Mouse (Mus musculus): ENCODE results near the gene Tmem53. TPM values are rescaled to one million over a fixed set of nuclear protein-coding genes. Genes with fewer than 3 reads are reported as not detected.
"Not testable (repeated sequence)": the region's sequence is repeated elsewhere in the genome, so short reads cannot be mapped to it uniquely, and the experiment has no call there.

The Tmem53 gene
- total and polyA plus RNA-seq, 2 experiments = 32.1 to 110 TPM

DNA sequence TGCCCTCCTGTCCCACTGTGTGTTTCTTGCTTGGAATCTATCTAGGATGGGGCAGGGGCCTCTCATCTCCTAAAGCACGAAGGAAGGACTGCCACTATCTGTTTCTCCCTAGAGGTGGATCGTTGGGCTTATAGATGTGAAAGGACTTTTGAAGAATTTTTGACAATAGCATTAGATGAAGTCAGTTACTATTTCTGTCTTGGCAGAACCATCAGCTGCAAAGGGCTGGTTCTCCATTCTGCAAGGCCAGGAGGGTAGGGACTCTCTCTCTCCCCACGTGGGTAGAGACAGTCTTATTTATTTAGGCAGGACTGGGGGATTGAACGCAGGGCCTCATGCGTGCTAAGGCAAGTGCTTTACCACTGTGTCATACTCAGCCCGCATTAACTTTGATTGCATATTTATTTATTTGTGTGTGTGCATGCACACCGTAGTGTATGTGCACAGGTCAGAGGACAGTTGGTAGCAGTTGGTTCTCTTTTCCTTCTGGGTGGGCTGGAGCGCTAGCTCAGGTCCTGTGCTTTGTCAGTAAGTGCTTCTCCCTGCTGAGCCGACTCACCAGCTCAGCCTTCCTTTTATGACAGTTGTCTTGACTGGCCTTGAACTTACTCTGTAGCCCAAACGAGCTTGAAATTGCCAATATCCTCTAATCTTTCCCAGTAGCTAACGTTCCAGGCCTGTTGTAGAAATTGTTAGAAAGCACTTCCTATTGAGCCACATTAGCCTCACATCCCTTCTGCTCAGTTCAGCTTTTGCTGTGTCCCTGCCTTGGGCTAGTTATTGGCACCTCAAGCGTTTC, 1.7 kb downstream of the Tmem53 start:
- Histone ChIP-seq H3K27ac (replicated peaks; ENCODE audit: insufficient read depth, low read depth, low read length) (no peak overlapping the region), H3K36me3 (ENCODE audit: control insufficient read depth, insufficient read depth, low read length) (no peaks in the 10 kb centered on the region), H3K27me3 (ENCODE audit: control insufficient read depth, insufficient read depth, low read length) (no peaks in the 10 kb centered on the region), H3K4me3 (ENCODE audit: insufficient read depth, low read depth, low read length) (no peak overlapping the region), H3K4me1 (ENCODE audit: control insufficient read depth, insufficient read depth, low read length) (peaks cover 17% of the 10 kb centered on the region), H3K79me2 (ENCODE audit: control insufficient read depth, insufficient read depth, low read length) (peaks cover 6% of the 10 kb centered on the region; the same call in 1 of the 2 replicates), H3K9ac (ENCODE audit: low read depth, low read length) (no peak overlapping the region)
- WGBS = 23% methylated on average over 12 of the region's 12 CpGs
- TF ChIP-seq POLR2A (IDR thresholded peaks at IDR 0.05; ENCODE audit: extremely low read depth, insufficient read depth, low read length) = no peak
- DNase-seq (ENCODE audit: extremely low read depth, low read depth, low spot score) = peak; percentile 74

DNA sequence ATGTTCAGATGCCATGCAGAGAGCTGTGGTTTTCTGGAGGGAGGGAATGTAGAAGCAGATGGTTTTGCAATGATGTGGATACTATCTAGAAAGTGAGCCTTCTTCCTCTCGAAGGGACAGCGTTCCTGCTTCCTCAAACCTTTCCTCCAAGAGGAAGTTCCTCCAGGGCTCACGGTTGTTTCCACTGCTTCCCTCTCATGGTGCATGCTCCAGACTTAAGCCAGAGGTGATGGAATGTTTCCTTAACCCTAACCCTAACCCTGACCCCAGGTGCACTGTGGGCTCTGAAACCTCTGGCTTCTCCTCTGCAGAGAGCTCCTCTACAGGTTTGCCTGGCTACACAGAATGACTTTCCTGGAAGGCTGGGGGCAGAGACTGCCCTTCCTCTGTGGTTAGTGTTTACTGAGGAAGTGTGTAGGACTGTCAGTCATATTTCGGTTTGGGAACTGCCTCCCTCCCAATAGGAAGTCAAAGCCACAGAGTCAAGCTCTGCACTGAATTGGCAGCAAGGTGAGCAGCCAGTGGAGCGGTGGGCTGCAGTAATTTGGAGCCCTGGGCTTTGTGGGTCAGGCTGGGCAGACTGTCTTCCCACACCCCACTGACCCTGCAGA, 2.4 kb downstream of the Tmem53 start:
- Histone ChIP-seq H3K9ac (ENCODE audit: low read depth, low read length) (no peak overlapping the region), H3K27me3 (ENCODE audit: control insufficient read depth, insufficient read depth, low read length) (no peaks in the 10 kb centered on the region), H3K4me1 (ENCODE audit: control insufficient read depth, insufficient read depth, low read length) (peaks cover 17% of the 10 kb centered on the region), H3K36me3 (ENCODE audit: control insufficient read depth, insufficient read depth, low read length) (no peaks in the 10 kb centered on the region), H3K79me2 (ENCODE audit: control insufficient read depth, insufficient read depth, low read length) (peaks cover 6% of the 10 kb centered on the region; the same call in 1 of the 2 replicates), H3K4me3 (ENCODE audit: insufficient read depth, low read depth, low read length) (no peak overlapping the region), H3K27ac (replicated peaks; ENCODE audit: insufficient read depth, low read depth, low read length) (no peak overlapping the region)
- DNase-seq (ENCODE audit: extremely low read depth, low read depth, low spot score) = peak; percentile 45
- 28% methylated on average over 5 of the region's 5 CpGs for WGBS
- TF ChIP-seq CTCF (IDR thresholded peaks at IDR 0.05; ENCODE audit: low read depth, low read length) (no peak), POLR2A (IDR thresholded peaks at IDR 0.05; ENCODE audit: extremely low read depth, insufficient read depth, low read length) (no peak)

- TF ChIP-seq CTCF (IDR thresholded peaks at IDR 0.05; ENCODE audit: low read depth, low read length) = no peak
- no peak for TF ChIP-seq POLR2A (IDR thresholded peaks at IDR 0.05; ENCODE audit: extremely low read depth, insufficient read depth, low read length)
- H3K4me1 ChIP-seq (ENCODE audit: control insufficient read depth, insufficient read depth, low read length) = peaks cover 17% of the 10 kb centered on the region
- no peaks in the 10 kb centered on the region for H3K36me3 ChIP-seq (ENCODE audit: control insufficient read depth, insufficient read depth, low read length)
- peak; percentile 62 for DNase-seq (ENCODE audit: extremely low read depth, low read depth, low spot score)
- H3K27me3 ChIP-seq (ENCODE audit: control insufficient read depth, insufficient read depth, low read length) = no peaks in the 10 kb centered on the region
- H3K27ac ChIP-seq (replicated peaks; ENCODE audit: insufficient read depth, low read depth, low read length) = no peak overlapping the region
- H3K79me2 ChIP-seq (ENCODE audit: control insufficient read depth, insufficient read depth, low read length) = peaks cover 6% of the 10 kb centered on the region; the same call in 1 of the 2 replicates
- 54% methylated on average over 6 of the region's 6 CpGs for WGBS
- no peak overlapping the region for H3K9ac ChIP-seq (ENCODE audit: low read depth, low read length)
- H3K4me3 ChIP-seq (ENCODE audit: insufficient read depth, low read depth, low read length) = no peak overlapping the region
Measured at GRCm38 (mm10) chr4:117254672-117255071, 2.9 kb downstream of the Tmem53 start.

DNA sequence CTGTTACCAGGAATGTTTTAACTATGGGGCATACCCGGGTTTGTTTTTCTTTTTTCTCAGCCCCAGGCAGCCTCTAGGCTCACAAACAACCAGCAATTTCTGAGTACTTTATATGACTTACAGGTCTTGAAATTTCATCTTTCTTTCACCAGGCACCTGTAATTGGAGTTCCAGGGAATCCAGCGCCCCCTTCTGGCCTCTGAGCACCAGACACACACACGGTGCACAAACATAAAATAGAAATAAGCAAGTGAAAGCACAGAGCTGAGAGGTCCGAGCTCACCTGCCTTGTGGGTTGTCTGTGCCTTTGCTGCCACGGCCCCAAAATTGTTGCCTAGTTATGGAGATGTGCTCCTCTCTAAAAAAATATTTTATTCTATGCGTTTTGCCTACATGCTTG, 8.2 kb downstream of the Tmem53 start:
- H3K27me3 ChIP-seq (ENCODE audit: control insufficient read depth, insufficient read depth, low read length); H3K27ac ChIP-seq (replicated peaks; ENCODE audit: insufficient read depth, low read depth, low read length); H3K36me3 ChIP-seq (ENCODE audit: control insufficient read depth, insufficient read depth, low read length); DNase-seq (ENCODE audit: extremely low read depth, low read depth, low spot score); H3K4me1 ChIP-seq (ENCODE audit: control insufficient read depth, insufficient read depth, low read length); H3K9ac ChIP-seq (ENCODE audit: low read depth, low read length); H3K79me2 ChIP-seq (ENCODE audit: control insufficient read depth, insufficient read depth, low read length); H3K4me3 ChIP-seq (ENCODE audit: insufficient read depth, low read depth, low read length): not testable (repeated sequence)
- 83% methylated on average over 6 of the region's 6 CpGs for WGBS
- TF ChIP-seq CTCF (IDR thresholded peaks at IDR 0.05; ENCODE audit: low read depth, low read length) = peak; percentile 37

DNA sequence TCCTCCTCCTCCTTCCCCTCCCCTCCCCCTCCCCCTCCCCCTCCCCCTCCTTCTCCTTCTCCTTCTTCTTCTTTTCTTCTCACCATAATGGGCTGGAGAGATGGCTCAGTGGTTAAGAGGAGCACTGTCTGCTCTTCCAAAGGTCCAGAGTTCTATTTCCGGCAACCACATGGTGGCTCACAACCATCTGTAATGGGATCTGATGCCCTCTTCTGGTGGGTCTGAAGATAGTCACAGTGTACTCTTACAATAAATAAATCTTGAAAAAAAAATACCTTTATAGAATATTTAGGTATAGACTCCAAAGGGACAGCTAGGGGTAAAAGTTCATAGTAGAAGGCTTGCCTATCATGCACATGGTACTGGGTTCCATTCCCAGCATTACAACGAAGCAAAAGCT, 9.5 kb downstream of the Tmem53 start:
- Histone ChIP-seq H3K4me1 (ENCODE audit: control insufficient read depth, insufficient read depth, low read length) (peaks cover 6% of the 10 kb centered on the region; the same call in 1 of the 2 replicates), H3K79me2 (ENCODE audit: control insufficient read depth, insufficient read depth, low read length) (0 out of 2 replicates have a peak, but pooled peaks cover 3% of the 10 kb centered on the region), H3K27me3 (ENCODE audit: control insufficient read depth, insufficient read depth, low read length) (no peaks in the 10 kb centered on the region), H3K27ac (replicated peaks; ENCODE audit: insufficient read depth, low read depth, low read length) (no peak overlapping the region), H3K4me3 (ENCODE audit: insufficient read depth, low read depth, low read length) (no peak overlapping the region), H3K9ac (ENCODE audit: low read depth, low read length) (no peak overlapping the region), H3K36me3 (ENCODE audit: control insufficient read depth, insufficient read depth, low read length) (no peaks in the 10 kb centered on the region)
- 79% methylated on average over 2 of the region's 2 CpGs for WGBS
- no peak for DNase-seq (ENCODE audit: extremely low read depth, low read depth, low spot score)
- TF ChIP-seq POLR2A (IDR thresholded peaks at IDR 0.05; ENCODE audit: extremely low read depth, insufficient read depth, low read length) (no peak), CTCF (IDR thresholded peaks at IDR 0.05; ENCODE audit: low read depth, low read length) (no peak)

Data from liver, adult 2 months (tissue).